Mouse (Mus musculus): ENCODE data around the gene A430078G23Rik. TPM values are rescaled to one million over a fixed set of nuclear protein-coding genes. Genes with fewer than 3 reads are reported as not detected.
"Not testable (repeated sequence)": the region's sequence is repeated elsewhere in the genome, so short reads cannot be mapped to it uniquely, and the experiment has no call there.

A430078G23Rik gene
- polyA plus RNA-seq, 1 experiment from 2014 or later, result 1.7 TPM

DNA sequence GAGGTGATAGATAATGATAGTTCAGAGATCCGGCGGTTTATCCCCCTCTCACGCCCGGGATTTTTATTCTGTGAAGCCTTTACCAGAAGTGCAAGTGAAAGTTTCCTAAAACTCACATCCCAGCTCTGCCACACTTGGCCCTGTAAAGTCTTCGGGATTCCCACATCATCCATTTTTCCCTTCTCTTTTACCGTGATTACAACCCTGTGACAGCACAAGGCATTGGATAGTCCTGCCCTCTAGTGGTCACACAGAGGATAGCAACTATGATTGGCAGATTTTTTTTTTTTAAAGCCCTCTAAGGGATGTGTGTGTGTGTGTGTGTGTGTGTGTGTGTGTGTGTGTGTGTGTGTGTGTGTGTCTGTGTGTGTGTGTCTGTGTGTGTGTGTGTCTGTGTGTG is 22.6 kb upstream of the A430078G23Rik start:
- Histone ChIP-seq H3K9ac (replicated peaks) (no peak overlapping the region), H3K36me3 (replicated peaks; ENCODE audit: insufficient read depth, low read length) (no peaks in the 10 kb centered on the region), H3K4me3 (ENCODE audit: low read depth, low read length) (no peak overlapping the region), H3K4me1 (ENCODE audit: insufficient read depth) (peaks cover 6% of the 10 kb centered on the region; the same call in 1 of the 2 replicates), H3K27me3 (ENCODE audit: insufficient read depth, low read length) (no peaks in the 10 kb centered on the region), H3K27ac (ENCODE audit: low read depth) (no peak overlapping the region), H3K4me2 (ENCODE audit: low read depth, low read length) (no peak overlapping the region), H3K9me3 (ENCODE audit: low read length) (no peaks in the 10 kb centered on the region)
- ATAC-seq (0 out of 2 replicates have a peak, but pooled peaks have one; percentile 31), DNase-seq (peak; percentile 46)
- TF ChIP-seq CTCF (IDR thresholded peaks at IDR 0.05; ENCODE audit: low read depth) (peak; percentile 93), EP300 (IDR thresholded peaks at IDR 0.05; ENCODE audit: low read depth) (no peak)
- 51% methylated on average over 6 of the region's 6 CpGs for WGBS (ENCODE audit: insufficient replicate concordance)

DNA sequence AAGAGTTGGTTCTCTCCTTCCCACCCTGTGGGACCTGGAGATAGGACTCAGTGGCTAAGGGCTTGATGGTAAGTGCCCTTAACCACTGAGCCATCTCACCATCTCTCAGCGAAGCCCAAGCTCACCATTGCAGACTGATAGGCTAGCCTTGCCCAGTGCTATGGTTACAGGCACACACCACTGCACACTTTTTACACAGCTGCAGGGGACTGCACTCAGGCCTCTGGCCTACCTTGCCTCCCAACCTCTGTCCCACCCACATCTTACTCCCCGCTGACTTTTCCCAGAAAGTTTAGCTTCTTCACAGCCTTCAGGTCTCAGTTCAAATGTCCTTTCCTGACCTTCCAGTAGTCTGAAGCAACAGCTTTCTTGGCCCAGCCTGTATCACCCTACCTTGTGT is 21.5 kb upstream of the A430078G23Rik start:
- Histone ChIP-seq H3K4me2 (ENCODE audit: low read depth, low read length) (no peak overlapping the region), H3K4me1 (ENCODE audit: insufficient read depth) (peaks cover 6% of the 10 kb centered on the region; the same call in 1 of the 2 replicates), H3K36me3 (replicated peaks; ENCODE audit: insufficient read depth, low read length) (no peaks in the 10 kb centered on the region), H3K27me3 (ENCODE audit: insufficient read depth, low read length) (no peaks in the 10 kb centered on the region), H3K9ac (replicated peaks) (no peak overlapping the region), H3K9me3 (ENCODE audit: low read length) (no peaks in the 10 kb centered on the region), H3K4me3 (ENCODE audit: low read depth, low read length) (no peak overlapping the region), H3K27ac (ENCODE audit: low read depth) (no peak overlapping the region)
- 70% methylated on average over 2 of the region's 2 CpGs for WGBS (ENCODE audit: insufficient replicate concordance)
- ATAC-seq (no peak), DNase-seq (no peak)
- TF ChIP-seq CTCF (IDR thresholded peaks at IDR 0.05; ENCODE audit: low read depth) (no peak), EP300 (IDR thresholded peaks at IDR 0.05; ENCODE audit: low read depth) (no peak)

DNA sequence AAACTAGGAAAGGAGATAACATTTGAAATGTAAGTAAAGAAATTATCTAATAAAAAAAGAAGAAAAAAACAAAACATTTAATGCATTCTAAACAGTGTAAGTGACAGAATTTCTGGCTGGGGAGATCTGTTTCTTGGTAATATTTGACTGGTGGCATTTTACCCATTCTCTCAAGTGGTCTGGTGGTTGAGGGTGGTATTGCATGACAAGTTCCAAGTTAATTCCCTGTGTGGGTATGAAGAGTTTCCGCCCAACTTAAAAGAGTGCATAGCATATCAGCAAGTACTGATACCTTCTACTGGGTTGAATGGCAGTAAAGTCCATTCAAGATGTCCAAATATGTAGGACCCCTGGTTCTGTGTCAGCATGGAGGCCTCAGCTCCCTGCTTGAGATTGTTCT is 17.3 kb upstream of the A430078G23Rik start:
- no peak for TF ChIP-seq EP300 (IDR thresholded peaks at IDR 0.05; ENCODE audit: low read depth)
- peak; percentile 15; the same call in 1 of the 2 replicates for TF ChIP-seq CTCF (IDR thresholded peaks at IDR 0.05; ENCODE audit: low read depth)
- no peak for DNase-seq
- Histone ChIP-seq H3K4me2 (ENCODE audit: low read depth, low read length) (no peak overlapping the region), H3K27ac (ENCODE audit: low read depth) (no peak overlapping the region), H3K27me3 (ENCODE audit: insufficient read depth, low read length) (no peaks in the 10 kb centered on the region), H3K4me3 (ENCODE audit: low read depth, low read length) (no peak overlapping the region), H3K9me3 (ENCODE audit: low read length) (no peaks in the 10 kb centered on the region), H3K4me1 (ENCODE audit: insufficient read depth) (no peaks in the 10 kb centered on the region), H3K9ac (replicated peaks) (no peak overlapping the region), H3K36me3 (replicated peaks; ENCODE audit: insufficient read depth, low read length) (no peaks in the 10 kb centered on the region)
- 87% methylated on average over 1 of the region's 1 CpGs for WGBS (ENCODE audit: insufficient replicate concordance)
- no peak for ATAC-seq

DNA sequence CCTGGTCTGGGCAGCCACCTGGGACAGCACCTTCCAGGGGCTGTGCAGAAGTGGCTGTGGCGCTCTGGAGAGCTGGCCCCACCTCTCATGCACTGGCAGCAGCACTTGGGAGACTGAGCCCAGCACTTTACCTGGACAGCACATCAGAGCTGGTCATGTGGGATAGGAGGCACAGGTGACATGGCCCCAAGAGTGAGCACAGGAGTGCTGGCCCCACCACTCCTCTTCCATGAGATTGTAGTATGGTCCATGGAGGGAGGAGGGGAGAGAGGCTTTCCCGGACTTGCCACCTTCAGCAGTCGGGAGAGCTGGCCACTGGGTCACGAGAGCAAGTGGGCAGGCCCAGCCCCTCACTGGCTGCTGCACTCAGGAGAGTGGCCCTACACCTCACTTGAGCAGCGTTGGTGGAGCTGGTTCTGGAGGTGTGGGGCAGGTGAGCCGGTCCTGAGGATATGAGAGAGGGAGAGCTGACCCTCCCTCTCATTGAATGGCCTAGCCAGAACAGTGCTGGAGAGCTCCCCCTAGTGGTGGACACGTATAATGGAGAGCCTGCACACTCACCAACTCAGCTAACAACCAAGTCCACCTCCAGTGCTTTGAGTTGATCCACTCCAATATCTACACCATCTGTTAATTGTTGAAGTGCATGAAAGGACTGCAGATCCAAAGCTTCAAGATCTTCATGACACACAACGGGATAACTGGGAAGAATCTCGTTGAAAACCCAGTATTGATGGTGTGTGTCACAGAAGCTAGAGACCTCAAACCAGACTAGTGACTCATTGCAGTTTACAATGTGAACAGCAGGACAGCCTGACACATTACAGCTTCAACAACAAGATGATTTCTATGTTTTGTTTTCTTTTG is 16.3 kb upstream of the A430078G23Rik start:
- H3K9me3 ChIP-seq (ENCODE audit: low read length), result no peaks in the 10 kb centered on the region
- H3K27me3 ChIP-seq (ENCODE audit: insufficient read depth, low read length), result no peaks in the 10 kb centered on the region
- no peak overlapping the region for H3K9ac ChIP-seq (replicated peaks)
- DNase-seq (peak; percentile 45), ATAC-seq (peak; percentile 49)
- H3K4me1 ChIP-seq (ENCODE audit: insufficient read depth), result no peaks in the 10 kb centered on the region
- H3K4me2 ChIP-seq (ENCODE audit: low read depth, low read length), result no peak overlapping the region
- peak; percentile 86 for TF ChIP-seq CTCF (IDR thresholded peaks at IDR 0.05; ENCODE audit: low read depth)
- TF ChIP-seq EP300 (IDR thresholded peaks at IDR 0.05; ENCODE audit: low read depth), result no peak
- no peak overlapping the region for H3K4me3 ChIP-seq (ENCODE audit: low read depth, low read length)
- WGBS (ENCODE audit: insufficient replicate concordance), result 58% methylated on average over 9 of the region's 9 CpGs
- H3K36me3 ChIP-seq (replicated peaks; ENCODE audit: insufficient read depth, low read length), result no peaks in the 10 kb centered on the region
- no peak overlapping the region for H3K27ac ChIP-seq (ENCODE audit: low read depth)

DNA sequence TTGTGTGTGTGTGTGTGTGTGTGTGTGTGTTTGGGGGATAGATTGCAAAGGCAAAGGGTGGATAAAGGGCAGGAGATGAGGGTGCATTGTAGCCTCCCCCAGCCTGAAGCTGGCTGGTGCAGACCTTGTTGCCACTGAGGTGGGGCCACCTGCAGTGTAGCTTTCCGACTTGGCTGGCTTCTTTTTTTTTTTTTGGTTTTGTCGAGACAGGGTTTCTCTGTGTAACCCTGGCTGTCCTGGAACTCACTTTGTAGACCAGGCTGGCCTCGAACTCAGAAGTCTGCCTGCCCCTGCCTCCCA is 15.7 kb upstream of the A430078G23Rik start:
- not testable (repeated sequence) for H3K36me3 ChIP-seq (replicated peaks; ENCODE audit: insufficient read depth, low read length); H3K4me1 ChIP-seq (ENCODE audit: insufficient read depth); H3K27me3 ChIP-seq (ENCODE audit: insufficient read depth, low read length); H3K4me3 ChIP-seq (ENCODE audit: low read depth, low read length); ATAC-seq; H3K9me3 ChIP-seq (ENCODE audit: low read length); H3K27ac ChIP-seq (ENCODE audit: low read depth); H3K9ac ChIP-seq (replicated peaks); H3K4me2 ChIP-seq (ENCODE audit: low read depth, low read length); DNase-seq
- 79% methylated on average over 3 of the region's 3 CpGs for WGBS (ENCODE audit: insufficient replicate concordance)

DNA sequence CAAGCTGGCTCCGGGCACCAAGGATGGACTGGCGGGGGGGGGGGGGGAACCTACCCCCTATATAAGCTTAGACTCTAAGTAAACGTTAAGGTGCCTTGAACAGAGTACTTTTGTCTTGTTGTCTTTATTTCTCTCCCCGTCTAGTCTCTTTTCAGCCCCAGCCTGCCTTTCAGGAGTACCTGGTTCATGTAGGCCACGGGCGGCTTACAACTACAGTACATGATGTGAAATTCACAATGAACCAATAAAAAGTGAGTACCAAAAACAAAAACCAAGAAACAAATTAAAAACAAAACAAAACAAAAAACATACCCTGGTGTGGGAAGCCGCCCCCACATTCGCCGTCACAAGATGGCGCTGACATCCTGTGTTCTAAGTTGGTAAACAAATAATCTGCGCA is 15.2 kb upstream of the A430078G23Rik start:
- WGBS (ENCODE audit: insufficient replicate concordance), result 88% methylated on average over 10 of the region's 11 CpGs
- no peak for ATAC-seq
- TF ChIP-seq EP300 (IDR thresholded peaks at IDR 0.05; ENCODE audit: low read depth) (no peak), CTCF (IDR thresholded peaks at IDR 0.05; ENCODE audit: low read depth) (no peak)

DNA sequence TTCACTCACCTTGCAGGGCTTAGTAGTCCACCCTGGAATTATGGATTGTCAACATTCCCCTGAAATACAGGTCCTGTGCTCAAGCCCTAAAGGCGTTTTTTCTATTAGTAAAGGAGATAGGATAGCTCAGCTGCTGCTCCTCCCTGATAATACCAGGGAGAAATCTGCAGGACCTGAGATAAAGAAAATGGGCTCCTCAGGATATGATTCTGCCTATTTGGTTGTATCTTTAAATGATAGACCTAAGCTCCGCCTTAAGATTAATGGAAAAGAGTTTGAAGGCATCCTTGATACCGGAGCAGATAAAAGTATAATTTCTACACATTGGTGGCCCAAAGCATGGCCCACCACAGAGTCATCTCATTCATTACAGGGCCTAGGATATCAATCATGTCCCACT is 12.5 kb upstream of the A430078G23Rik start:
- not testable (repeated sequence) for H3K36me3 ChIP-seq (replicated peaks; ENCODE audit: insufficient read depth, low read length); H3K4me1 ChIP-seq (ENCODE audit: insufficient read depth); H3K4me3 ChIP-seq (ENCODE audit: low read depth, low read length); ATAC-seq; DNase-seq; H3K9ac ChIP-seq (replicated peaks); H3K27me3 ChIP-seq (ENCODE audit: insufficient read depth, low read length); H3K27ac ChIP-seq (ENCODE audit: low read depth); H3K9me3 ChIP-seq (ENCODE audit: low read length); H3K4me2 ChIP-seq (ENCODE audit: low read depth, low read length)
- WGBS (ENCODE audit: insufficient replicate concordance), result 57% methylated on average over 2 of the region's 3 CpGs

More for the DNA sequence above, 15.2 kb upstream of the A430078G23Rik start:
- Histone ChIP-seq H3K27ac (ENCODE audit: low read depth) (no peak overlapping the region), H3K4me3 (ENCODE audit: low read depth, low read length) (no peak overlapping the region), H3K9ac (replicated peaks) (no peak overlapping the region), H3K4me1 (ENCODE audit: insufficient read depth) (no peaks in the 10 kb centered on the region), H3K27me3 (ENCODE audit: insufficient read depth, low read length) (no peaks in the 10 kb centered on the region), H3K9me3 (ENCODE audit: low read length) (no peaks in the 10 kb centered on the region), H3K36me3 (replicated peaks; ENCODE audit: insufficient read depth, low read length) (no peaks in the 10 kb centered on the region), H3K4me2 (ENCODE audit: low read depth, low read length) (no peak overlapping the region)
- DNase-seq, result no peak
